Mouse (Mus musculus) cortical plate, adult 2 months (tissue): ENCODE measurements around the gene Palld.

Experiments used
- CTCF ChIP-seq: fragments of 200-500 bp; IDR thresholded peaks from 2 replicates; pipeline ENCODE4 v1.5.1; 2011; ENCODE audit warnings: mild to moderate bottlenecking, control low read depth, low read length; ENCODE audit not compliant: insufficient read depth; ENCODE audit errors: extremely low read depth
- POLR2A ChIP-seq: fragments of 200-500 bp; IDR thresholded peaks from 2 replicates; pipeline ENCODE4 v1.6.1; 2011; ENCODE audit warnings: mild to moderate bottlenecking, low read length, control low read depth; ENCODE audit not compliant: insufficient read depth; ENCODE audit errors: extremely low read depth

GRCm38 (mm10) chr8:61866920-61867319, 35.6 kb downstream of the Palld start:
- no peak for TF ChIP-seq POLR2A
- no peak for TF ChIP-seq CTCF
